Mouse (Mus musculus) intestine, embryonic 14.5 days (tissue): ENCODE measurements at regions not wholly inside any gene's neighbourhood (a gene's known extent, or its start where the extent isn't known, plus 50 kb on each side); places are given as distances from the start of the nearest gene placed in this dataset.

ENCODE experiments used
- ATAC-seq: fragments of 200-750 bp; cut with Nextera tagmentation; replicated peaks from 2 replicates; pipeline ENCODE4 v1.8.0; 2017; ENCODE audit warnings: low read depth, moderate number of reproducible peaks, moderate TSS enrichment, moderate library complexity; ENCODE audit not compliant: low FRiP score, low TSS enrichment
- DNase-seq: peaks from one replicate; pipeline ENCODE4 v3.0.0-alpha.2; 2018; ENCODE audit warnings: low spot score
- H3K27ac ChIP-seq: fragments of 300-500 bp; sonication (generic); 2 replicates; pipeline ENCODE4 v1.5.1; 2014; ENCODE audit warnings: low read depth, mild to moderate bottlenecking, control low read depth
- H3K27me3 ChIP-seq: fragments of 300-500 bp; sonication (generic); replicated peaks from 2 replicates; pipeline ENCODE4 v1.6.1; 2014; ENCODE audit warnings: low read length, control low read depth; ENCODE audit not compliant: control insufficient read depth, insufficient read depth
- H3K36me3 ChIP-seq: fragments of 300-500 bp; sonication (generic); 2 replicates; pipeline ENCODE4 v1.6.1; 2014; ENCODE audit warnings: low read length, control low read depth; ENCODE audit not compliant: control insufficient read depth, insufficient read depth
- H3K4me1 ChIP-seq: fragments of 300-500 bp; sonication (generic); replicated peaks from 2 replicates; pipeline ENCODE4 v1.6.1; 2014; ENCODE audit warnings: low read length, control low read depth, mixed read lengths; ENCODE audit not compliant: control insufficient read depth, insufficient read depth
- H3K4me2 ChIP-seq: fragments of 300-500 bp; sonication (generic); 2 replicates; pipeline ENCODE4 v1.6.1; 2014; ENCODE audit warnings: low read length
- H3K4me3 ChIP-seq: fragments of 300-500 bp; sonication (generic); 2 replicates; pipeline ENCODE4 v1.5.1; 2014; ENCODE audit warnings: low read depth, low read length, control low read depth, mixed read lengths
- H3K9ac ChIP-seq: fragments of 300-500 bp; sonication (generic); 2 replicates; pipeline ENCODE4 v1.6.1; 2014; ENCODE audit warnings: mild to moderate bottlenecking, low read length
- H3K9me3 ChIP-seq: fragments of 300-500 bp; sonication (generic); 2 replicates; pipeline ENCODE4 v1.6.1; 2016; ENCODE audit warnings: low read length, control low read depth; ENCODE audit not compliant: control insufficient read depth
- WGBS: fragments of 180-500 bp; shearing (Covaris S2); extraction: QIAGEN DNeasy Blood & Tissue Kit; methylation state at CpG from one replicate; pipeline ENCODE4 v1.1.7; 2014; 5-methylcytosine and 5-hydroxymethylcytosine counted together

- Histone ChIP-seq H3K36me3 (no peaks in the 10 kb centered on the region), H3K27ac (no peak overlapping the region), H3K27me3 (no peaks in the 10 kb centered on the region), H3K9me3 (no peaks in the 10 kb centered on the region), H3K4me2 (no peak overlapping the region), H3K9ac (no peak overlapping the region), H3K4me1 (no peaks in the 10 kb centered on the region), H3K4me3 (no peak overlapping the region)
- 77% methylated on average over 6 of the region's 6 CpGs for WGBS
- ATAC-seq (no peak), DNase-seq (no peak)
Measured at GRCm38 (mm10) chr12:9128581-9129275, 98.9 kb downstream of the Ttc32 start.

DNA sequence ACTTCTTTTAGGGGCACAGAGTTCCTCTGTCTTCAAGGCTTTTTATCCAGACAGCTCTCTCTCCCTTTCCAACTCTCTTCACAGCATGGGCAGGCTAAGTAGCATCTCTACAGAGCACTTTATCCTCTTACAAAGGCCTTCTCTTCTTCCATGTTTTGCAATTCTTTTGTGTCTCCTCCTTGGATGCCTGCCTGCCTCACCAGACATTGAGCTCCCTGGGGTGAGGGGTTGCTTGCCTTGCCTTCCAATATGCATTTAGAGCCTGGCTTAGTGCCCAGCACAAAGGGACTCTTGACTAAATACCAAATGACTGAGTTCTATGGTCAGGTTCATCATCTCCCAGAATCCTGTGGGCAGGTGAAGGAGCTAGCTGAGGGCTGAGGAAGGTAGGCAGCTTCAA, 102.8 kb downstream of the Ttc32 start:
- Histone ChIP-seq H3K4me1 (no peaks in the 10 kb centered on the region), H3K4me3 (no peak overlapping the region), H3K27me3 (no peaks in the 10 kb centered on the region), H3K27ac (no peak overlapping the region), H3K4me2 (no peak overlapping the region), H3K9ac (no peak overlapping the region), H3K36me3 (no peaks in the 10 kb centered on the region), H3K9me3 (no peaks in the 10 kb centered on the region)
- DNase-seq (no peak), ATAC-seq (no peak)

- WGBS = 79% methylated on average over 7 of the region's 7 CpGs
- no peaks in the 10 kb centered on the region for H3K4me1 ChIP-seq
- H3K27me3 ChIP-seq = no peaks in the 10 kb centered on the region
- ATAC-seq (no peak), DNase-seq (no peak)
- no peaks in the 10 kb centered on the region for H3K9me3 ChIP-seq
- no peak overlapping the region for H3K9ac ChIP-seq
- H3K4me2 ChIP-seq = no peak overlapping the region
- H3K27ac ChIP-seq = no peak overlapping the region
- no peak overlapping the region for H3K4me3 ChIP-seq
- H3K36me3 ChIP-seq = no peaks in the 10 kb centered on the region
Measured at GRCm38 (mm10) chr12:9133890-9134870, 104.4 kb downstream of the Ttc32 start.

DNA sequence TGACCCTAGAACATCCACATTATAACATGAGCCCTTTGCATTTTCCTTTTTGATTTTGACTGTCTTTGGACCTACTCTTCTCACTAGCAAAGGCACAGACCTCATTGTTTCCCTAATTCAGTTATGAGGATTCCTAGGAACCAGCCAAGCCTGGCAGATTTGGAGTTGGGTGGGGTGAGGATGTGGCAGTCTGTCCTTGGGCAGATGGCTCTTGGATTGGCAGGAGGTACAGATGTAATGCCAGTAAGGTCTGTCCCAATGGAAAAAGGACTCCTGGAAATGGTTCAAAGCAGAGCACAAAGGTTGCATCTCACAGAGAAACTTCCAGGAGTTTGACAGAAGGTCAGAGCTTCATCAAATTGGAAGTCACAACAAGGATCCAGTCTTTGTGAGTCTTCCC, 121.2 kb downstream of the Ttc32 start:
- Histone ChIP-seq H3K36me3 (no peaks in the 10 kb centered on the region), H3K9ac (no peak overlapping the region), H3K9me3 (no peaks in the 10 kb centered on the region), H3K4me2 (no peak overlapping the region), H3K27me3 (no peaks in the 10 kb centered on the region), H3K4me1 (no peaks in the 10 kb centered on the region), H3K27ac (no peak overlapping the region), H3K4me3 (no peak overlapping the region)
- no peak for DNase-seq
- no peak for ATAC-seq

GRCm38 (mm10) chr12:9151426-9151825, 121.6 kb downstream of the Ttc32 start:
- Histone ChIP-seq H3K4me2 (no peak overlapping the region), H3K27me3 (no peaks in the 10 kb centered on the region), H3K4me1 (no peaks in the 10 kb centered on the region), H3K9ac (no peak overlapping the region), H3K9me3 (no peaks in the 10 kb centered on the region), H3K4me3 (no peak overlapping the region), H3K27ac (no peak overlapping the region), H3K36me3 (no peaks in the 10 kb centered on the region)
- DNase-seq = no peak
- no peak for ATAC-seq
- WGBS = 77% methylated on average over 1 of the region's 1 CpGs

DNA sequence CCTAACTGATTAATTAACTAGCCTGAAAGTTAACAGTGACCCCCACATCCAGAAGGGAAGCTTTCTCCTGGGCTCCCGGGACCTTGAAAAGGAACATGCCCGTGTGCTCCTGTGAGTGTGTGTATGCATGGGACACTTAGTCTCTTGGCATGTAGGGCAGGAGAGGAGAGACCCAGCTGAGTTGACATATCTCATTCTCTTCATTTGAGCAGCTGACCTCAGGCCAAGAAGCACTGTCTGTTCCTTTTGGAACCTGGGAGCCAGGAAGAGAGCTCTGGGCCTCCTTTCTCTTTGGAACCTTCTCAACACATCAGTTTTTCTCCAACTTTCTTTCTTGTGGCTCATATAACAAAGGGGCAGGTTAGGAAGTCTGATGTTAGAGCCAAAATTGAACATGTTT, 124.7 kb downstream of the Ttc32 start:
- WGBS = 82% methylated on average over 2 of the region's 2 CpGs

GRCm38 (mm10) chr12:9156794-9157193, 127.0 kb downstream of the Ttc32 start:
- Histone ChIP-seq H3K4me3 (no peak overlapping the region), H3K27me3 (no peaks in the 10 kb centered on the region), H3K27ac (no peak overlapping the region), H3K36me3 (no peaks in the 10 kb centered on the region), H3K9me3 (no peaks in the 10 kb centered on the region), H3K4me2 (no peak overlapping the region), H3K9ac (no peak overlapping the region), H3K4me1 (no peaks in the 10 kb centered on the region)
- ATAC-seq = no peak
- DNase-seq = no peak

More for the DNA sequence above, 124.7 kb downstream of the Ttc32 start:
- DNase-seq (no peak), ATAC-seq (no peak)
- Histone ChIP-seq H3K27me3 (no peaks in the 10 kb centered on the region), H3K9me3 (no peaks in the 10 kb centered on the region), H3K4me1 (no peaks in the 10 kb centered on the region), H3K4me2 (no peak overlapping the region), H3K27ac (no peak overlapping the region), H3K9ac (no peak overlapping the region), H3K4me3 (no peak overlapping the region), H3K36me3 (no peaks in the 10 kb centered on the region)

GRCm38 (mm10) chr12:9158751-9159150, 129.0 kb downstream of the Ttc32 start:
- Histone ChIP-seq H3K27me3 (no peaks in the 10 kb centered on the region), H3K9ac (no peak overlapping the region), H3K4me1 (no peaks in the 10 kb centered on the region), H3K36me3 (no peaks in the 10 kb centered on the region), H3K4me3 (no peak overlapping the region), H3K9me3 (no peaks in the 10 kb centered on the region), H3K4me2 (no peak overlapping the region), H3K27ac (no peak overlapping the region)
- WGBS = 63% methylated on average over 5 of the region's 5 CpGs
- DNase-seq = no peak
- ATAC-seq = no peak
